Mouse (Mus musculus): ENCODE data around the gene Hist1h3a.
A peak's percentile ranks its signal among the peaks of the same experiment; 100 is the strongest.
"Not testable (repeated sequence)": the region's sequence is repeated elsewhere in the genome, so short reads cannot be mapped to it uniquely, and the experiment has no call there.

Gene Hist1h3a

DNA sequence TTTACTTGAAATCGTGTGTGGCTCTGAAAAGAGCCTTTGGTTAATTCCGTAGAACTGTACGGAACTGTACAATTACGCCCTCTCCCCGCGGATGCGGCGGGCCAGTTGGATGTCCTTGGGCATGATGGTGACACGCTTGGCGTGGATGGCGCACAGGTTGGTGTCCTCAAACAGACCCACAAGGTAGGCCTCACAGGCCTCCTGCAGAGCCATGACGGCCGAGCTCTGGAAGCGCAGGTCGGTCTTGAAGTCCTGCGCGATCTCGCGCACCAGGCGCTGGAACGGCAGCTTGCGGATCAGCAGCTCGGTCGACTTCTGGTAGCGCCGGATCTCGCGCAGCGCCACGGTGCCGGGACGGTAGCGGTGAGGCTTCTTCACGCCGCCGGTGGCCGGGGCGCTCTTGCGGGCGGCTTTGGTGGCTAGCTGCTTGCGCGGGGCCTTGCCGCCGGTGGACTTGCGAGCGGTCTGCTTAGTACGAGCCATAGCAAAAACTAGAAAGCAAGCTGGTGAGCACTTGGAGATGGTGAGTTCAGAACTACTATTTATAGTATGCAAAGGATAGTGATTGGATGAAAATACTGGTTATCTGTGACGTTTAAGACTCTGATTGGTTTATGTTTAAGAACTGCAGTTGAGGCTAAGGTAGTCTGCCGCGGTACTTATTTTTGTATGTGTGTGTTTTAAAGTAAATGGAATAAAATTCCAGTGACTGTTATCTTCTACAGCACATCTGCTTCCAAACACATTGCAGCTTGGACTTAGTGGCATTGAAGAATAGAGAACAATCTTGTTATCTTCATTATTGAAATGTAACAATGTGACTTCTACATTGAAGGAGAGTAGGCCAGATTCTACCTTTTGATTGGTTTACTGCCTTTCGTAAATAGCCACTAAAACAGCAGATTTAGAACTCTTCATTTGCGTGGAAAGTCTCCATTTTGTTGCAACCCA lies at the start of gene Hist1h3a:
Hist1h3a (minus strand) TSS at position 516 of the 951 bp plus-strand sequence.
- DNase-seq (ENCODE audit: low spot score), result peak; percentile 72

DNA sequence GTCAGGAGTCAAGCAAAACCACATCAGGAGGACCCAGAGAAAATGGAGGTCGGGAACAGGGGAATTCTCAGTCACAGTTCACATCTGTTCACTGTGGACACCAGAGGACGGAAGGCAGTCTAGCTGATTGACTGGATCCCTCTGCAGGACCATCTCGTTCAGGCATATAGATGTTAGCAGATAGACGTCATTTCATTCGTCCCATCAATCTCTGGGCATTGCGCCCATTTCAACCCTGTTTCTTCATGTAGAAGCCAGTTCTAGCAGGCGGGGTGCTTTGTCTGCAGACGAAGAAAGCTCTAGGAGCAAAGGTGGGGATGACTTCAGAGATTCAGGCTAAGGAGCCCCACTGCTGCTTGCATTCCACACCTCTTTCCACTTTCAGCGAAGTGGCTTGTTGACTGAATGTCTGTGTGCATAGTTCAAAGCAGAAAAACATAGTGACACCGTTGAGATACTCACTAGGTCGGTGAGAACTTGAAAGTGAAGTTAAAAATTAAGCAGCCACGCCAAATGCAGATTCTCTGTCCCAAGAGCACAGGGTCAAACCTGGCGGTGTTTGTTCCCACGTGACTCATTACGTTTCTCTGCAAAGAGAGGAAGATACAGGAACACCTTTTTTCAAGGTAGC lies 44.4 kb upstream of the Hist1h3a start, which contains the start of gene Slc17a2:
Slc17a2 (plus strand) TSS at position 572 of the 631 bp plus-strand sequence.
- no peak for DNase-seq (ENCODE audit: low spot score)

DNA sequence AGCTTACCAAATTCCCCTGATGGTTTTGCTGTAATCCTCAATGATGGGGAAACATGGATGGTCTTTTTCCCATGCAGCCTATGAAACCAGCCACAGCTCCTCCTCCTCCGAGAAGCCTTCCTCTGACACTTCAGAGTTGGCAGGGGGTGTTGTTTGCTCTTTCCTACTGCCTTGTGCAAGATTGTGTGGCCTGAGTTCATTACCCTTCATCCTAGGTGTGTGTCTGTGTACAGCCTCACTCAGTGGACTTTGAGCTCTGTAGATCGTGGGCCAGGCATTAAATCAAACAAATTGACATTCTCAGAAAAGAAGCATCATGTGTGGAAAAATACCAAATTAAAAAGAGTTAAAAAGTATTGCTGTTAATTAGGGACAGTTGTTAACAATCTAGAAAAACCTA lies 42.3 kb upstream of the Hist1h3a start:
- no peak for DNase-seq (ENCODE audit: low spot score)

DNA sequence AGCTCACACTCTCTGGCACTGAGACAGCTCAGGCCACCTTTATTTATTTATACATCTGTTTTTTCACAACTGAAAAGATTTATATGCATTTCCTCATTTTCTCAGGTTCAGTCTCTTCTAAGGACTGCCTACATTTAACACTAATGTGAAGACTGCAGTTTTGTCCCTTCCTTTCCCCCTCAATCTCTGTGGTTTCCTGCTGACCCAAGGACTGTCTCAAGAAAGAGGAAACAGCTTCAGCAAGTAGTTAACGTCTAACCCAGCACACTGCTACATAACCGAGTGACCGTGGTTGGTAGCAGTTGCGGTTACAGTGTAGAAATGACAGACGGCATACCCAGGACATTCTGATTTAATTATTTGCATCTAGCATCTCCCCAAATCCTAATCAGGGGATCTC lies 37.2 kb upstream of the Hist1h3a start:
- DNase-seq (ENCODE audit: low spot score), result no peak

DNA sequence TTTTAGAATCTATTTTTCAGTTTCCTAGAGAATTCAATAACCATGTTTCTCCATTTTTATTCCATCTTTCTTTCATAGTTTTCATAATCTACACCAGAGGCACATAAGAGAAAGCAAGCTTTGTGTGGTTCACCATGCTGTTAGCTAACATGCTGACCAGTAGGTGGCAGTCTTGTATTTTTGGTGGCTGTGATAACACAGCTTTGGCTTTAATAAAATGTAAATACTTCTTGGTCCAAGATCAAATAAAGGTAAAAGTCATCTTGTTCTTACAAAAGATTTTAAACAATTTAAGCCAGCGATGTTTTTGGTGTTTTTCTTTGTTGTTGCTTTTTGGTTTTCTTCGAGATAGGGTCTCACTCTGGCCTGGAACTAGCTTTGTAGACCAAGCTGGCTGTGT lies 30.3 kb upstream of the Hist1h3a start:
- peak; percentile 72 for DNase-seq (ENCODE audit: low spot score)

DNA sequence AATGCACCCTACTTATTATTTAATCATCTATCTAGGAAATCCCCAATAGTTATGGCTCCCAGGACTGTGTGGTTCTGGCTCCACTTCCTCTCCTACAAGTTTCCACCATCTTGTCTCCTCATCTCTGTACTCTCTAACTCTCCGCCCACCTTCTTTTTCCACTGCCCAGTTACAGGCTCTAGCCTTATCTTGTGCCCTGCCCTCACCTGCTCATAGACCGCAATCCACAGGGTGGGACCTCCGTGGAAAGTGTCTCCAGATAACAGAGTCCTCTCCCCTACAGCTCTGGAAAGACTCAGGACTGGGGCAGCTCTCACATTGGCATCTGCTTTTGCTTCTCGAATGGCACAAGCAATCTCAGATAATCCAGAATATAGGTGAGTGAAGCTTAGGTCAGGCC lies 16.8 kb upstream of the Hist1h3a start:
- DNase-seq (ENCODE audit: low spot score), result no peak

DNA sequence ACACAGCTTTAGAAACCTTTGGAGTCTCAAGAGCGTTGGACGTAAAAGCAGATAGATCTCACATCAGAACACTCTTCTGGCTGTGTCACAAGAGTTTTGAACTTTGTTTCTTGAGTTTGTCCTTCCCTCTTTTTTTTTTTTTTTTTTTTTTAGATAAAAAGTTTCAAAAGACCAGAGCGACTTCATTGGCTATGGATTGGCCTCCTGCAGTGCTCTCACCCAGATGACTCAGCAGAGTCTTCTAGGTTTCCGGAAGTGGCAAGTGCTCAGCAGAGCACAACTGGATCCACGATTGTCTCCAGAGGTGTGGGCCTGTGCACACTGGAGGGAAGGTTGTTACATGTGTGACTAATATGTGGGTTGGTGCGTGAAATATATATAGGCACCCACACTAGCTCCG lies 16.2 kb upstream of the Hist1h3a start:
- no peak for DNase-seq (ENCODE audit: low spot score)

DNA sequence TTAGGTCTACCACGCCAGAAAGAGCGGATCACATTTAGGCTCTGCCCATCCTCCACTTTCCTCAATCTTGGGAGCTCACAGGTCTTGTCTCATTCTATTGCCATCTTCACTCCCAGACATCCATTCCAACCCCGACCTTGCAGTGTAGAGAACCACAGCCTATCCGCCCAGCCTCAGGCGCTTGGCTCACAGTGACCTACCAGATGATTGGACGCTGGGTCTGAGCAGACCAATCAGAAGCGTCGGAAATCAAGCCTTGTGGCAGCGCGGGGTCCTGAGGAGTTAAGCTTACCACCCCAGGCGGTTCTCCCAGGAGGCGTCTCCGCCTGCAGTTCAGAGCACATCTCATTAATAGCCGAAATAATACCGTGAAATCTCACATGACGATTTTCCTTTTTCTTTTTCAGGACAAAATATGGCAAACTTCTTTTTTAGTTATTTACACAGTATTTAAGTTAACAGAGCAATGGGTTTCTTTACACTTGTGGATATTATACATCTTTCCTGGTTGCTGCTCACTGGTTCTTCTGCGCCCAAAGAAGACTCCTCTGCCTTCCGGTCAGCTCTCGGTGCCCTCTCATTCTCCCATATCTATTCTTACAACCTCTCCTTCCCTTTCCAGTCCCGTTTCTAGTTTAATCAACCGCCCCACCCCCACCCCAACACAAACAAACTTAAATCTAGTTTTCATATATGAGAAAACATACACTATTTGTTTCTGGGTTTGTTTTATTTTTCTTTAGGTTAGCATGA lies 10.6 kb upstream of the Hist1h3a start:
- no peak for DNase-seq (ENCODE audit: low spot score)

- not testable (repeated sequence) for DNase-seq (ENCODE audit: low spot score)
Observed at GRCm38 (mm10) chr13:23769613-23770012, 7.4 kb upstream of the Hist1h3a start, which contains the start of gene Trim38. TSS of gene Trim38 (plus strand) at chr13:23769913.

DNA sequence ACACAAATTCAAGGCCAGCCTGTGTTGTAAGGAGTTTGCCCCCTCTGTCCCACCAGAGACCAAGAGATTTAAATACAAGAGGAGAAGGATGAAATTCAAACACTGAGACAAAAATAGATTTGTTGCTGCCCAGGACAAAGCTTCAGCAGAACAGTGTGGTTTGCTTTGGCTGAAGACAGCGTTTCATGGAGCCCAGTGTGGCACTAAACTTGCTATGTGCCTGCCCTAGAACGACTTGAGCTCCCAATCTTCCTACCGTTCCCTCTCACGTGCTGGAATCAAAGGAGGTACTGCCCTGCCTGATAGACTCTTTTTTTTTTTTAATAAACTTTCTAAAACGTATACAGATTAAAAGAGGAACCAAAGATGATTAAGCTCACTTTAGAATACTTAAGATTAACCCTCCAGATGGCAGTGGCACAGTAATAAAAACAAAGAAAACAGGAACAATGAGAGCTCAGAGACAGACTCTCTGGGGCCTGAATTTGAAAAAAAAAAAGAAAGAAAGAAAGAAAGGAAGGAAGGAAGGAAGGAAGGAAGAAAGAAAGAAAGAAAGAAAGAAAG lies 6.7 kb upstream of the Hist1h3a start:
- DNase-seq (ENCODE audit: low spot score), result no peak

DNA sequence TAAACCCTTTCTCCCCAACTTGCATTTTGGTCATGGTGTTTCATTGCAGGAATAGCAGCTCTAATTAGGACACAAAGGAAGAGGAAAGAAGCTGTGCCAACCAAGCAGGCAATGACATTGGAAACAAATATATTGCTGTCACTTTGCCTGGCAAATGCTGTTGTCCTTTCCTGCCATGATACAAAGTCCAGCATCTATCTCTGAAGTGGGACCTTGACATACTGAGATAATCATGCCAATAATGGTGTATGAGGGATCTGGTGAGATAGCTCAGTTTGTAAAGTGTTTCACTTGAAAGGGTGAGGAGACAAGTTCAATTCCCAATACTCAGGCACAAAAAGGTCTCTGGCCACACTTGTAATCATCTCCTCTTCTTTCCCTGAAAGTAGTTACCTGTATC lies 4.6 kb upstream of the Hist1h3a start:
- no peak for DNase-seq (ENCODE audit: low spot score)

GRCm38 (mm10) chr13:23765172-23765513 lies 3.0 kb upstream of the Hist1h3a start:
- DNase-seq (ENCODE audit: low spot score), result no peak

DNA sequence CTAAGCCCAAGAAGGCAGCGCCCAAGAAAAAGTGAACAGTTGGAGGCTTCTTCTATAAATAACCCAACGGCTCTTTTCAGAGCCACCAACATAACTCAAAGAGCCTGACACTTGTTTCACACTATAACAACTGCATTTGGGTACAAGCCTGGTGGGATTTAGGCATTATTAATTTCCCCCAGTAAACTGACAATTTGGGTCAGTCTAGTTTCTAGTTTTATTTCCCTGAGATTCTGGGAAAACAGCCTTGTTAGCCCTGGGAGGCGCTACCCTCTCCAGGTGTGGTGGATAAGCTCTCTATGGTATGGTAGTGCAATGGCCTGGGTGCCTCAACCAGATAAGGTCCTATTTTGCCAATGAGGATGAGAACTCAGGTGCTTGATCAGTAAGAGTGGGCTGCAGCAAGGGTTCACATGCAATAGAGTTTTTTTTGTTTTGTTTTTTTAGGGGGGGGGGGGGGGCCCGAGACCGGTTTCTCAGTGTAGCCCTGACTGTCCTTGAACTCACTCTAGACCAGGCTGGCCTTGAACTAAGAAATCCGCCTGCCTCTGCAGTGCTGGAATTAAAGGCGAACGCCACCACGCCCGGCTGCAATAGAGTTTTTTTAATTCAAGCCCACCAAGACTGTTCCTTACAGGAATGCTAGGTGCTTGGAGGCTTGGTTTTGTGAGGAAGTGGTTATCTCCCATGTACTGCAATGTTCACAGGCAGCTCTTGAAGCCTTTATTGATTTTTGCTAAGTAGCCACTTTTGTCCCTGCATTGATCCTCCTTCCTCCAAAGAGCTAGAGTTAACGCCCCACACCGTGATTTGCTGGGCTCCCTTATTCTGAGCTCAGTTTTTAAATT lies 2.4 kb upstream of the Hist1h3a start:
- DNase-seq (ENCODE audit: low spot score), result no peak

- DNase-seq (ENCODE audit: low spot score), result no peak
Observed at GRCm38 (mm10) chr13:23763586-23764323, 1.6 kb upstream of the Hist1h3a start, which contains the start of gene Hist1h1a. TSS of gene Hist1h1a (plus strand) at chr13:23763666.

GRCm38 (mm10) chr13:23763242-23763585 lies 1.0 kb upstream of the Hist1h3a start:
- DNase-seq (ENCODE audit: low spot score), result no peak

- peak; percentile 93 for DNase-seq (ENCODE audit: low spot score)
Observed at GRCm38 (mm10) chr13:23760972-23761864, 968 bp downstream of the Hist1h3a start, which contains the start of gene Hist1h4a. TSS of gene Hist1h4a (minus strand) at chr13:23761230.

- peak; percentile 48 for DNase-seq (ENCODE audit: low spot score)
Observed at GRCm38 (mm10) chr13:23760240-23760971, 1.8 kb downstream of the Hist1h3a start.

GRCm38 (mm10) chr13:23759916-23760239 lies 2.3 kb downstream of the Hist1h3a start:
- no peak for DNase-seq (ENCODE audit: low spot score)

- no peak for DNase-seq (ENCODE audit: low spot score)
Observed at GRCm38 (mm10) chr13:23759251-23759771, 2.9 kb downstream of the Hist1h3a start.
